Mouse (Mus musculus): ENCODE results near the gene Tnfrsf21.

- TF ChIP-seq GATA1 (IDR thresholded peaks at IDR 0.05; ENCODE audit: borderline replicate concordance, low read length) (no peak), FLI1 (IDR thresholded peaks at IDR 0.05; ENCODE audit: low read length) (no peak)
Measured at GRCm38 (mm10) chr17:43128305-43128704, 112.0 kb downstream of the Tnfrsf21 start.
